Mouse (Mus musculus): ENCODE data around the gene Glod4.
"Not testable (repeated sequence)": the region's sequence is repeated elsewhere in the genome, so short reads cannot be mapped to it uniquely, and the experiment has no call there.

Glod4 gene

GRCm38 (mm10) chr11:76258511-76258910 is 15.0 kb upstream of the Glod4 start:
- no peak for DNase-seq (ENCODE audit: low read depth, low spot score)

GRCm38 (mm10) chr11:76257386-76257785 is 13.9 kb upstream of the Glod4 start:
- no peak for DNase-seq (ENCODE audit: low read depth, low spot score)

- no peak for DNase-seq (ENCODE audit: low read depth, low spot score)
These were observed 12.6 kb upstream of the Glod4 start for GRCm38 (mm10) chr11:76256129-76256528.

GRCm38 (mm10) chr11:76255431-76256001 is 12.0 kb upstream of the Glod4 start:
- DNase-seq (ENCODE audit: low read depth, low spot score) = no peak

GRCm38 (mm10) chr11:76253918-76254264 is 10.4 kb upstream of the Glod4 start:
- no peak for DNase-seq (ENCODE audit: low read depth, low spot score)

- DNase-seq (ENCODE audit: low read depth, low spot score) = no peak
These were observed 9.8 kb upstream of the Glod4 start for GRCm38 (mm10) chr11:76253145-76253917.

- no peak for DNase-seq (ENCODE audit: low read depth, low spot score)
These were observed 8.5 kb upstream of the Glod4 start for GRCm38 (mm10) chr11:76252036-76252435.

GRCm38 (mm10) chr11:76247239-76247638 is 3.7 kb upstream of the Glod4 start:
- DNase-seq (ENCODE audit: low read depth, low spot score) = no peak

- DNase-seq (ENCODE audit: low read depth, low spot score) = no peak
These were observed 2.9 kb upstream of the Glod4 start for GRCm38 (mm10) chr11:76246439-76246838.

- DNase-seq (ENCODE audit: low read depth, low spot score) = no peak
These were observed 454 bp upstream of the Glod4 start for GRCm38 (mm10) chr11:76243811-76244546.

GRCm38 (mm10) chr11:76239750-76240149 is 3.8 kb downstream of the Glod4 start:
- DNase-seq (ENCODE audit: low read depth, low spot score) = no peak

GRCm38 (mm10) chr11:76236136-76236535 is 7.4 kb downstream of the Glod4 start:
- DNase-seq (ENCODE audit: low read depth, low spot score) = no peak

- DNase-seq (ENCODE audit: low read depth, low spot score) = no peak
These were observed 18.5 kb downstream of the Glod4 start for GRCm38 (mm10) chr11:76225051-76225450.

- no peak for DNase-seq (ENCODE audit: low read depth, low spot score)
These were observed 18.9 kb downstream of the Glod4 start for GRCm38 (mm10) chr11:76224631-76225030.

- peak; percentile 100 for DNase-seq (ENCODE audit: low read depth, low spot score)
These were observed 26.1 kb downstream of the Glod4 start, which contains the start of the genes Dbil5 and Gemin4 for GRCm38 (mm10) chr11:76217390-76217800. Dbil5 (plus strand) TSS chr11:76217608. Gemin4 (minus strand) TSS chr11:76217664.

- no peak for DNase-seq (ENCODE audit: low read depth, low spot score)
These were observed 26.7 kb downstream of the Glod4 start for GRCm38 (mm10) chr11:76216681-76217389.

- DNase-seq (ENCODE audit: low read depth, low spot score) = no peak
These were observed 27.4 kb downstream of the Glod4 start for GRCm38 (mm10) chr11:76216049-76216540.

GRCm38 (mm10) chr11:76215011-76215410 is 28.5 kb downstream of the Glod4 start:
- DNase-seq (ENCODE audit: low read depth, low spot score) = no peak

GRCm38 (mm10) chr11:76213841-76214240 is 29.7 kb downstream of the Glod4 start:
- DNase-seq (ENCODE audit: low read depth, low spot score) = no peak

- not testable (repeated sequence) for DNase-seq (ENCODE audit: low read depth, low spot score)
These were observed 31.9 kb downstream of the Glod4 start for GRCm38 (mm10) chr11:76211595-76211994.

- no peak for DNase-seq (ENCODE audit: low read depth, low spot score)
These were observed 33.1 kb downstream of the Glod4 start for GRCm38 (mm10) chr11:76210228-76210985.

Measured in WW6 (cell line).